ENCODE assay signal across 14 mouse cellular contexts in the genomic region with DNA sequence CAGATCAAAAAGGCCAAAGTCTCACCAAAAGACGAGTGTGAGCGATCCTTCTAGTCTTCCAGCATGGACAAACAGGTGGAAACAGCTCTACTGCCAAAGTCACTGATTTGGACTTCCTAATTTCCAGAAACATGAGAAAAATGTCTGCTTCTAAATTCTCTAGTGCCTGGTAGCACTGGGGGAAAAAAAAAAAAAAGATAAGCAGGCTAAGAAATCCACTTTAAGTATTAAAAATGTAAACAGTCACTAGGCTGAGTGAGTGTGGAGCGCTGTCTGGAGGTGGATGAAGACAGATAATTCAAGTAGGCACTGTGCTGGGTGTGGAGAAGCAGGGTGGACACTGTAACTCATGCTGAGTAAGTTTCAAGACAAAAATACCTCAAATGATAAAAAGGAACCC.
"Had no signal": no experiment of that assay in that cellular context is flagged by ENCODE, and none has a peak within 500 bp of the region (broad histone marks: within the 10 kb centered on the region; RNA-seq: fewer than 3 reads in every experiment).

No protein-coding gene starts in this region.

- H3K4me3 ChIP-seq: left cerebral cortex, adult 2 months; limb, embryonic 10.5 days; liver, embryonic 15.5 days; megakaryocyte, embryonic 14.5 days; midbrain, embryonic 12.5 days had no signal

- H3K36me3 ChIP-seq: liver, embryonic 15.5 days; midbrain, embryonic 12.5 days had no signal

- DNase-seq: kidney, adult 18-20 months; kidney, postnatal 10 days; kidney, postnatal 4 days; lung, adult 2 months; lung, postnatal 14 days; thymus, postnatal 36 days had no signal

- H3K27ac ChIP-seq: left cerebral cortex, adult 2 months; limb, embryonic 10.5 days; liver, embryonic 15.5 days; macrophage; midbrain, embryonic 12.5 days had no signal

- H3K9ac ChIP-seq: liver, embryonic 15.5 days; midbrain, embryonic 12.5 days had no signal

- H3K9me3 ChIP-seq: limb, embryonic 10.5 days; liver, embryonic 15.5 days; megakaryocyte, embryonic 14.5 days; midbrain, embryonic 12.5 days had no signal

- H3K27me3 ChIP-seq: liver, embryonic 15.5 days; megakaryocyte, embryonic 14.5 days; midbrain, embryonic 12.5 days had no signal

- H3K4me2 ChIP-seq: liver, embryonic 11.5 days; liver, embryonic 15.5 days; midbrain, embryonic 12.5 days had no signal

- ATAC-seq: midbrain, embryonic 16.5 days had no signal
